Mouse (Mus musculus): Measurements from ENCODE around the gene Cbx8.

DNA sequence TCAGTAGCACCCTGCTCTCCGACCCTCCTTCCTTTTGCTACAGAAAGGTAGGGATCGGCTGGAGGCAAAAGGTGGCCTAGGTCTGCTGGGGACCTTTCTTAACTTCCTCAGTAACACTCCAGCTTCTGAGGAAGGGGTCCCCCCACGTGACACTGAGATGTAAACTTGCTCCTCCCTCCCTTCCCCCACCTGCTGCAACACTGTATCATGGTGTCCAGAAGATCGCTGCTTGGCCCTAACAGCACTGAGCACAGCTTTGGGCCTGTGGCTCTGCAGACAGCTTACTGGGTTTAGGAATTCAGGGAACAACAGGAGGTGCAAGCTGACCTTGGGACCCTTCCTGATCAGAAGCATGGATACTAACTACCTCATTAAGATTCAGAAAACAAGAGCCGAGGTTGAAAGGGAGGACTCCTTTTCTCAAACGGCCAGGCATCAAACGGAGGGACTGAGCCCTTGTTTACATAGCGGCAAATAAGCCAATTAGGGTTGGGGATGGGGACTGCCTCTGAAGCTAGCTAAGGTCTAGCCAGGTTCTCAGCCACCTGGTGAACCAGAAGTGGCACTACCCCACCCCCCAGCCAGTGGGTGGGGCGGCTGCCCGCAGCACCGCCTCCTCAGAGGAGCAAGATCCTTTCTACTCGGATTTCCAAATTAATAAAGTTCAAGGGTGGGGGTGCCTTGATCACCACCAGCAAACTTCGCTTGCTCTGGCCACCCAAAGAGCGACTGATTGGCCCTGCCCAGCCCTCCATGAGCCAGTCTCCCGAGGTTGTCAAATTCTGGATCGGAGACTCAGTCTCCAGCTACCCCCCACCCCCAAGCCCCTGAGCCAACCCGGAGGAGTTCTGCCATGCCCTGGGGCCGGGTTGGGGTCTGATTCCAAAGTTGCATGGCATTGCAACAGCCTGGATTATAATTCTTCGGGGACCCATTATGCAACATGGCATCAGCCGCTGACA is 42.1 kb upstream of the Cbx8 start:
- TF ChIP-seq CTCF (IDR thresholded peaks at IDR 0.05; ENCODE audit: low read depth) (no peak), EP300 (IDR thresholded peaks at IDR 0.05; ENCODE audit: low read depth) (no peak)
